Mouse (Mus musculus) embryo, embryonic 11.5 days (tissue): ENCODE measurements at regions not wholly inside any gene's neighbourhood (a gene's known extent, or its start where the extent isn't known, plus 50 kb on each side); places are given as distances from the start of the nearest gene placed in this dataset.
A peak's percentile ranks its signal among the peaks of the same experiment; 100 is the strongest.

Experiments used
- DNase-seq: peaks from one replicate; pipeline ENCODE4 v3.0.0-alpha.2; 2012; ENCODE audit warnings: low read depth, low spot score

DNA sequence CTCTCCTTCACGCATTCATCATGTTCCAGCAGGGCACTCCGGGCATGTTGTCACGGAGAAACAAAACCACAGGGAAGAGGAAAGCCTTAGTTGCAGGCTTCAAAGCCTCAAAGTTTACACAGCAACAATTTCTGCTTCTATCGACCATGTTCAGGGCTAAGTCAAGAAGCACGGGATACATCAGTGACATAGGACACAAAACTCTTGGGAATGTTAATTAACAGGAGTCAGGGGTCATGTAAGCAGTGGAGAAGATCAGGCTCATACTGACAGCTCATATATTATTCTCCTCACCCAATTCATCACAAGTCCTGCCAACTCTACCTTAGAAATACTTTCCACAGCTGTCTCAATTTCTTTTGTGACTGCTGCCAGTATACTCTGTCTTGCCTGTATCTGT is 133.0 kb upstream of the Btbd3 start:
- DNase-seq = no peak

DNA sequence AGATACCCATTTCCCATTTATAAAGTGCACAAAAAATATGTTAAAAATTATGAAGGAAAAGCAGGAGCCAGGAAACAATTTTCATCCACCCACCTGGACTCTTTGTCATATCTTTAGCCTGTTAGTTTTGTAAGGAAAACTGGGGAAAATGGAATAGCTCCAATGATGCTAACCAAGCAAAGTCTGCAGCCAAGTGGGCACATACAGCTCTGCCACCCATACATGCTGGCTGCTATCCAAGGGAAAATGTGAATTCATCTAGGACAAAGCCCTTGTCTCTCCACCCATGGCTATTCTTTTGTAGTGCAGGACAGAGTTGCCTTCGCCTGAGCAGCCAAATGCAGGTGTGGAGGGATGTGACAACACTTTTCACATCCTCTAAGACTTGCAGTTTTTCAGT is 135.5 kb upstream of the Btbd3 start:
- no peak for DNase-seq

DNA sequence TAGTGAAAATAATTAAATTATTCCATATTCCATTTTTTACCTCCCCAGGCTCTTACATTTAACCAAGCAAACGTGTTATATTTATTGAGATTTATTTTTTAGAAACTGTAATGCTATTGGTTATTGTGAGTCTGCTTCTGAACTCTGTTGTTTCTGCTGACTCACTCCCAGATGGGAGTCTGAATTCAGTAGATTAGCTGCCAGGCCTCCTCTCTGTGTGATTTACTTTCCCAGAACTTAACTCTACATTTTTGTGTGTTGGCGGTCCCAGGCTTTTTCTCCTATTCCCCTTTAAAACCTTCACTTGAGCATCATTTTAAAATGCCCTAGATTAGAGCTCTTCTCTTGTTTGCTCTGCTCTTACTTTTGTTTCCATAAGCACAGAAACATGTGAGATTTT is 136.2 kb upstream of the Btbd3 start:
- no peak for DNase-seq

DNA sequence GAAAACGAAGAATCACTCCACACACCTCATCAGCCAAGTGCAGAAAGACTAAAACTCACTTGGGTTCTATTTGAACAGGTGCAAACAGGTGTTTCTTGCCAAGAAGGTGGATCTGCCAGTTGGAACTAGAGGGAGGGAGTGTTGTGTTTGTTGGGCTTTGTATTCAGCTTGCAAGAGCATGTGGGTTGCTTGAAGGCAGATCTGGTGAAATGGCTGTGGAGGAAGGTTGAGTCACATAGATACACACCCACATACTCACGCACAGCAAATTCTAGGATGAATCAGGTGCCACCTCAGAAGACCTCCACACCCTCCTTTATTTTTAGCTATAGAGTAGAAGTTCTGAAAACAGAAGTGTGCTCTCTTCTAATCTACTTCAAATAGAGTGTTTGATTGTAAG is 156.6 kb upstream of the Btbd3 start:
- DNase-seq = no peak

DNA sequence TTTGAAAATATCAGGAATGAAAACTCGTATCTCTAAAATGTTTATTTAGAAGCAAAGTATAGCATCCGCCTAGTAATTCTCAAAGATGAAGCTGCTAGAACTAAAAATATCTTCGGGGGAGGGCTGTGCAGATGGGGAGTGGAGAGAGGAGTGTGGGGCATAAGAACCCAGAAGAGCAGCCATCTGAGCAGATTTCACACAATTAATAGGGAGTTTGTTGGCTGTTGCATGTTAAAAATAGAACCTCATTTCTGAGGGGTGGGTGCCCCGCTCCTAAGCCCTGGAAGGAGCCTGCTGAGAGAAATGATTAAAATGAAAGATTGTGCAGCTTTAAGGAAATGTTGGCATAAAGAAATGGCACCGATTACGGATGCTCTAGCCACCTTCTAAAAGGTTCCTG is 171.0 kb upstream of the Btbd3 start:
- DNase-seq = no peak

GRCm38 (mm10) chr2:138084564-138085283 is 171.6 kb upstream of the Btbd3 start:
- DNase-seq = no peak

DNA sequence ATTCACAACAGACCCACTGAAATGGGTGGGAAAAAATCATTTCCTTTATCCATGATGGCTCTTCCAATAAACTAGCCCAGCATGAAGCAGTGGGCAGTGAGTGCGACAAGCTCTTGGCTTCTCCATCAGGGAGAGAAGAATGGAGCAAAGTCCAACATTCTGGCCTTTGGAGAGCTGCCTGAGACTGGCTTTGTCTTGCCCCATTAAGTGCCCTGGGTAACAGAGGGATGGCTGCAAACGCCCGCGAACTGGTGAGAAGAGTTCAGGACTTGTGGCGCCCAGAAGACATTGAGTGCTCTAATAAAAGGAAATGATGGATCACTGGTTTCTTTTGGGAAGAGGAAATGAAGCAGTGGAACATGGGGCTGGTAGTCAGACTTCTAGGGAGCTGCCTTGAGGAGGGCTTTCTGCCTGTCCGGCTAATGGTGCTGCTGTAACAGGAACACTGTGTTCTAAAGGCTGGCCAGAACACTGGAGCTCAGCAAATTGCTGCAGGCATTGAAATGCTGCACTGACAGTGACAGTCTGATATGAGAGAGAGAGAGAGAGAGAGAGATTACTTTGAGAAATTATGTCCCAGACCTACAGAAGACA is 182.2 kb upstream of the Btbd3 start:
- no peak for DNase-seq

- no peak for DNase-seq
Observed at GRCm38 (mm10) chr2:138072165-138072728, 184.1 kb upstream of the Btbd3 start.

DNA sequence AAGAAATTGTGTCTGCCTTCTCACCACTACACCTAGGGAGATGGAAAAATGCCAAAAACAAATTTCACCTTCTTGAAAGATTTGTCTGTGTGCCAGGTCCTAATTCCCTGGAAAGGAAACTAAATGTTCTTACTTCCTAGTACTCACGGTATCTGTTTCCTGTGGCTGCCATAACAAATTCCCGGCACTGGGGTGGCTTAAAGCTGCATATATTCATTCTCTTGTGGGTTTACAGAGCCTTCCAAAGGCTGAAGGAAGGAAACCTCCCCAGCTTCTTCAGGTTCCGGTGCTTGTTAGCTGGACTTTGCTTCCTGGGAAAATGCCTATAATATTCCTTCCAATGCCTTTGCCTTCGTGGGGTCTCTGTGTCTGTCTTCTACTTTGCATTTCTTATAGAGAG is 203.3 kb upstream of the Btbd3 start:
- DNase-seq = no peak

- DNase-seq = no peak
Observed at GRCm38 (mm10) chr2:138048341-138048740, 208.0 kb upstream of the Btbd3 start.

GRCm38 (mm10) chr2:138047781-138048201 is 208.6 kb upstream of the Btbd3 start:
- no peak for DNase-seq

DNA sequence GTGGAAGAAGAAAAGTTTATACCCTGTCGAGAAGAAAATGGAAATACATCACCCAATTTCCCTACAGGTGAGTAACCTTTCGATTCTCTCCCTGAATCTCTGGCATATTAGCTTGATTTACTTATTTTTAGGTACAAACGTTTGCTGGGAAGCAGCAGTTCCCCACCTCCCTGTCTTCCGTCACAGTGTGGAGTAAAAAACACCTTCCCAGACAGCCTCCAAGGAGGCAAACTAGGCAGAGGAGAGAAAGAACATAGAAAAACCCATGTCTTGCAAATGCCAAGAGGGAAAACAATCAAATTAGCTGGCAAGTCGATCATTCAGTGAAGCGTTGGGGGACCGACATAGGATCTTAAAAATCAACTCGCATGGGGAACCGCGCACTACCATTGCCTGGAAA is 209.0 kb upstream of the Btbd3 start:
- DNase-seq = no peak

- DNase-seq = no peak
Observed at GRCm38 (mm10) chr2:138046918-138047317, 209.4 kb upstream of the Btbd3 start.

GRCm38 (mm10) chr2:138045933-138046642 is 210.3 kb upstream of the Btbd3 start:
- no peak for DNase-seq

DNA sequence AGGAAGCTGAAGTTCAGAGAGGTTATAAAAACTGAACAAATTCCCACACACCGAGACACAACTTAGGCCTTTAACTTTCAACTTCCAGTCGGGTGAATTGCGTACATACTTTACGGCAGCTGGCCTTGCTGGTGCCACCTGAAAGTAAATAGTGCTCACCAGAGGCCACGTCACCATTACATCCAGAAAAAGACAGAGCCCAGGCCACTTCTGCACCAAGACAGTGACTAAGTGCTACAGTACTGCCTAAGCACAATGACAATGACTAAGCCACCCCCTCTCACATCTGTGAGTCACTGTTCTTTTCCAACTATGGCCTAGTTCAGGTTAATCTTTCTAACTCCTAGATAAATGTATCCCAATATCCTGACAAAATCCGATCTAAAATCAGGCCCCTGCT is 215.7 kb upstream of the Btbd3 start:
- DNase-seq = no peak

DNA sequence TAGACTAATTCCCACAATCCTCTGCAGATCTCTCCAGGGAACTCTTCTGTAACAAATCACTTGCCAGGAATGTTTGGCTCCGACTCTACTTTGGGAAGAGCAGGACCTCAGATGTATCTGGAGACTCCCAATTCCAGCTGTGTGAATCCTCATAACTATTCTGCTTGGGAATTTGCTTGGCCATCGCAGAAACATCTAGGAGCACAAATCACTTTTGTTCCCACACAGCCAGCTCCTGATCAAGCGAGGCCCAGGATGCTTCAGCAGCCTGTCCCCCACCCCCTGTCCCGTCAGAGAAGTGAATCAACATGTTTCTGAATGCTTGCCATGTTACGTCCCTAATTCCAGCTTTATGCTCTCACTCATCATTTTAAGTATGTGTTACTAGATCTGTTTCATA is 216.1 kb upstream of the Btbd3 start:
- no peak for DNase-seq

DNA sequence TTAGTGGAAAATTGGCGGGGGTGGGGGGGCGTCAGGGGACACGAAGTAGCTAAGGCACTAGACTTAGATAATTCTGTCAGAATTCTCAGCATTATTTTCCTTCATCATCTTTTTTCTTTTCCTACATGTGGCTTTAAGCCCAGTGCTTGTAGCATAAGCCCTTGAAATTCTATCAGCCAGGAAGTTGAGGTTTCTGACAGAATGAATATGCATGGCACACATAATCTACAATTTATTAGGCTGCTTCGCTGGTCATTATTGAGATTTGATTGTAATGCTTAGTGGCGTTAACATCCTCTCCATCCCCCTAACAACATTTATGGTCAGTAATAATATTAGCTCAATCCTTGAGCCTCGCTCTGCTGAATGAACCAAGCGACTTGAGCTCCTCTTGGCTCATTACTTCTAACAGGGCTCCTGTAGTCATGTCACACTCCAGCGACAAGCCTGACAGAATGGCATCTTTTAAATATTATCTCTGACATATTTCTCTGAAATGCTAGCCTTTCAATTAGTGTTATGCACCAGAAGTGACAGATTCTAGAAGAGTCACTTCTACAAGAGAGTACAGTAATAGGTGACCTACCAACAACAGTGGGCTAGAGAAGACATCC is 222.1 kb upstream of the Btbd3 start:
- no peak for DNase-seq

DNA sequence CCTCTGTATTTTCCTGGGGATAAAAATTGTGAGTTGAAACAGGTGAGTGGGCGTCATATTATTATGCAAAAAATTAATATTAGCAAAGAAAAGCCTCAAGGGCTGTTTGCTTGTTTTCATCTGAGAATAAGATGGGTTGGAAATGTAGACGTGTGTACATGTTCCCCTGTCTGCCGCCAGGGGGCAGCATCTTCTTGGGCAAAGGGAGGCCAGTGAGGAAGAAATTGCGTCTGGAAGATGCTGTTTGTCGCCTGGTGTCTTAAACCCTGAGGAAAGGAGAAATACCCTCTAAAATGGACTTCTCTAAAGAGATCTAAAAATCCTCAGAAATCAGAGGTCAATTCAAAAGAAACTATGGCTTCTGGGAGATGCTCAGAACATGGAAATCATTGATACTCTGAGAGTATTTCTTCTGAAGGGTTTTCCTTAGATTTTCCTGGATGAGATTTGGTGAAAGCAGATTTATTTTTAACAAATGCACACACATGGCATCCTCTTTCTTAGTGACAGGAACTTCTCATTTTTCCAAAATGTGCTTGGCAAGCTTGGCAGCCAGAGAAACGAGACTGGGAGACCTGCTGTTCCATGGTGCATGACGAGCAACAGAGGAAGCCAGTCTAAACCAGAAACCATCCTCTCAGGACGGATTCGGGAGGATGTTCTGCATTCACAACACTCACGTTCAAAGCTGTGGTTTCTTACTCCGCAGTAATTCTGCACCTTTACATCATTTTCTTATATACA is 222.8 kb upstream of the Btbd3 start:
- DNase-seq = peak; percentile 61

DNA sequence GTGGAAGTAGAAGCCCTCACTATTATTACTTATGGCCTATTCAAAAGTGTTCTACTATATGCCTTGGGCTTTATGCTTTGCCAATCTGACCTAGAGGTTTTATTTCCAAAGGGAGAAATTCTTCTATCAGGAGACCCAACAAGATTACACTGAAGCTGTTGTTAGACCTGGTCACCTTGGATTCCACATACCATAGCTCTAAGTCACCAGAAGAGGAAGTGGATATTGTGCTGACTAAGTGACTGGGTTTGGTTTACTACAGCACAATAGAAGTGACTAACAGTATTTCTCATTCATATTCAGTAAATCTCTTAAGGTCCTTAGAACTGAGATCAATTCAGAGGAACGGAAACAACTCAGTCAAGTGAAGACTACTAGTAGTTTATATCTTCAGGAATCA is 229.0 kb upstream of the Btbd3 start:
- DNase-seq = no peak

- DNase-seq = no peak
Observed at GRCm38 (mm10) chr2:138023558-138023957, 232.8 kb upstream of the Btbd3 start.

DNA sequence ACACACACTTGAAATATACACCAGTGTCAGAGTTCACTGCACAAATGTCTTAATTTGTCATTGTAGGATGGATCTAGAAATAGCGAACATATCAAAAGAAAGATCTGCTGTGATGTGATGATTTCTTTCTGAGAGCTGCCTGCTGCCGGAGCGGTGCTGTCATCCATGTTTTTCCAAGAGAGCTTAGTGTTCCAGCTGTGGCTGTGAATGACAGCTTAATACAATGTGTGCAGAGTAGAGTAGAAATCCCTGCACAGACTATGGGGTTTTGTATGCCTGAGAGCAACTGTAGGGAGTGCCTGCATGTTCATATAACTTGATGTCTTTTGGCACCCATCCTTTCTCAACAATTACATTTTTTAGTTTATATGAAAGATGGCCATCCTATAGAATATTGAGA is 274.6 kb upstream of the Btbd3 start:
- no peak for DNase-seq

GRCm38 (mm10) chr2:137977767-137978166 is 278.6 kb upstream of the Btbd3 start:
- DNase-seq = no peak
